Mouse (Mus musculus) liver, adult 2 months (tissue): ENCODE measurements at regions not wholly inside any gene's neighbourhood (a gene's known extent, or its start where the extent isn't known, plus 50 kb on each side); places are given as distances from the start of the nearest gene placed in this dataset.

Experiments
- DNase-seq: peaks from one replicate; pipeline ENCODE4 v3.0.0-alpha.2; 2011; ENCODE audit warnings: low read depth, low spot score; ENCODE audit errors: extremely low read depth
- H3K27ac ChIP-seq: fragments of 200-500 bp; replicated peaks from 2 replicates; pipeline ENCODE4 v1.5.1; 2012; ENCODE audit warnings: low read depth, mild to moderate bottlenecking, control low read depth, inconsistent platforms, low read length; ENCODE audit not compliant: insufficient read depth
- H3K27me3 ChIP-seq: fragments of 200-500 bp; 2 replicates; pipeline ENCODE4 v1.6.1; 2012; ENCODE audit warnings: mild to moderate bottlenecking, moderate library complexity, low read length, inconsistent platforms; ENCODE audit not compliant: control insufficient read depth, insufficient read depth
- H3K36me3 ChIP-seq: fragments of 200-500 bp; 2 replicates; pipeline ENCODE4 v1.6.1; 2012; ENCODE audit warnings: low read length, inconsistent platforms; ENCODE audit not compliant: control insufficient read depth, insufficient read depth
- H3K4me1 ChIP-seq: fragments of 200-500 bp; 2 replicates; pipeline ENCODE4 v1.6.1; 2011; ENCODE audit warnings: low read length; ENCODE audit not compliant: control insufficient read depth, insufficient read depth
- H3K4me3 ChIP-seq: fragments of 200-500 bp; 2 replicates; pipeline ENCODE4 v1.5.1; 2011; ENCODE audit warnings: low read depth, mild to moderate bottlenecking, control low read depth, low read length, moderate library complexity; ENCODE audit not compliant: insufficient read depth
- H3K79me2 ChIP-seq: fragments of 200-500 bp; 2 replicates; pipeline ENCODE4 v1.6.1; 2012; ENCODE audit warnings: inconsistent platforms, mild to moderate bottlenecking, low read length, moderate library complexity; ENCODE audit not compliant: control insufficient read depth, insufficient read depth
- H3K9ac ChIP-seq: fragments of 200-500 bp; 2 replicates; pipeline ENCODE4 v1.6.1; 2012; ENCODE audit warnings: low read depth, mild to moderate bottlenecking, control low read depth, inconsistent platforms, low read length
- CTCF ChIP-seq: fragments of 200-500 bp; IDR thresholded peaks from 2 replicates; pipeline ENCODE4 v1.5.1; 2011; ENCODE audit warnings: low read depth, low read length, control low read depth
- POLR2A ChIP-seq: fragments of 200-500 bp; IDR thresholded peaks from 2 replicates; pipeline ENCODE4 v1.6.1; 2011; ENCODE audit warnings: low read length, control low read depth; ENCODE audit not compliant: insufficient read depth; ENCODE audit errors: extremely low read depth
- WGBS: fragments of 180-500 bp; shearing (Covaris S2); methylation state at CpG from one replicate; pipeline ENCODE4 v1.1.7; 2018; 5-methylcytosine and 5-hydroxymethylcytosine counted together

DNA sequence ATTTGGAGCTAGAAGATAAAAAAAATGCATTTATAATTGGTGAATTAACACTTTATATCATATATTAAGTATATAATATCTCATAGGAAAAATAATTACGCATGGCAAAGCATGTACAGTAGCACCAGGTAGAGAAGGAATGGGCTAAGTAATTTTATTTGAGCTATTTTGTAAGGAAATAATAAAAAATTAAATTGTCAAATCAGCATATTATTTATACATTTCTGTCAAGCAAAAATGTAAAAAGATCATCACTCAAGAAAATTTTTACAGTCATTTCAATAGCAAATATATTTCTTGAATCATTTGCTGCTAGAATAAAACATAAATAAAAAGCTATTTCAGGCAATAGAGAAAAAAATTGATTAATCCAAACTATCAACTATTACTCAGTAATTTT, 1450.4 kb upstream of the Acvr2a start:
- no peaks in the 10 kb centered on the region for H3K79me2 ChIP-seq
- no peaks in the 10 kb centered on the region for H3K27me3 ChIP-seq
- no peak for TF ChIP-seq POLR2A
- TF ChIP-seq CTCF = no peak
- WGBS = 65% methylated on average over 1 of the region's 1 CpGs
- H3K4me1 ChIP-seq = no peaks in the 10 kb centered on the region
- no peaks in the 10 kb centered on the region for H3K36me3 ChIP-seq
- DNase-seq = no peak
- no peak overlapping the region for H3K4me3 ChIP-seq
- no peak overlapping the region for H3K27ac ChIP-seq
- H3K9ac ChIP-seq = no peak overlapping the region

- no peak overlapping the region for H3K4me3 ChIP-seq
- H3K27me3 ChIP-seq = no peaks in the 10 kb centered on the region
- no peaks in the 10 kb centered on the region for H3K36me3 ChIP-seq
- H3K27ac ChIP-seq = no peak overlapping the region
- no peak overlapping the region for H3K9ac ChIP-seq
- no peak for DNase-seq
- H3K4me1 ChIP-seq = no peaks in the 10 kb centered on the region
- TF ChIP-seq POLR2A (no peak), CTCF (no peak)
- no peaks in the 10 kb centered on the region for H3K79me2 ChIP-seq
These were observed 1445.6 kb upstream of the Acvr2a start for GRCm38 (mm10) chr2:47368296-47368695.
